Mouse (Mus musculus): ENCODE measurements around the gene Ccdc124. TPM values are rescaled to one million over a fixed set of nuclear protein-coding genes. Genes with fewer than 3 reads are reported as not detected.
"Not testable (repeated sequence)": the region's sequence is repeated elsewhere in the genome, so short reads cannot be mapped to it uniquely, and the experiment has no call there.

Gene Ccdc124
- polyA plus RNA-seq, 1 experiment from 2014 or later = 182 TPM

GRCm38 (mm10) chr8:70827796-70828195 is 45.9 kb downstream of the Ccdc124 start:
- WGBS = 94% methylated on average over 1 of the region's 1 CpGs
- Histone ChIP-seq H3K27me3 (ENCODE audit: control insufficient read depth, insufficient read depth, low read depth, low read length) (no peaks in the 10 kb centered on the region), H3K4me3 (ENCODE audit: low read depth, low read length) (no peak overlapping the region), H3K9me3 (replicated peaks; ENCODE audit: control insufficient read depth, low read length, poor library complexity, severe bottlenecking) (no peaks in the 10 kb centered on the region), H3K4me2 (ENCODE audit: low read length) (no peak overlapping the region), H3K27ac (ENCODE audit: low read length) (no peak overlapping the region), H3K4me1 (ENCODE audit: control insufficient read depth, insufficient read depth, low read length) (no peaks in the 10 kb centered on the region), H3K36me3 (ENCODE audit: control insufficient read depth, insufficient read depth, low read length) (no peaks in the 10 kb centered on the region), H3K9ac (ENCODE audit: low read depth, low read length) (no peak overlapping the region)
- ATAC-seq = no peak

- Histone ChIP-seq H3K9ac (ENCODE audit: low read depth, low read length) (no peak overlapping the region), H3K4me3 (ENCODE audit: low read depth, low read length) (no peak overlapping the region), H3K9me3 (replicated peaks; ENCODE audit: control insufficient read depth, low read length, poor library complexity, severe bottlenecking) (no peaks in the 10 kb centered on the region), H3K27me3 (ENCODE audit: control insufficient read depth, insufficient read depth, low read depth, low read length) (no peaks in the 10 kb centered on the region), H3K4me1 (ENCODE audit: control insufficient read depth, insufficient read depth, low read length) (no peaks in the 10 kb centered on the region), H3K4me2 (ENCODE audit: low read length) (no peak overlapping the region), H3K36me3 (ENCODE audit: control insufficient read depth, insufficient read depth, low read length) (no peaks in the 10 kb centered on the region), H3K27ac (ENCODE audit: low read length) (no peak overlapping the region)
- WGBS = 91% methylated on average over 2 of the region's 2 CpGs
- ATAC-seq = no peak
Measured at GRCm38 (mm10) chr8:70827010-70827409, 46.7 kb downstream of the Ccdc124 start.

GRCm38 (mm10) chr8:70825816-70826215 is 47.9 kb downstream of the Ccdc124 start:
- H3K27ac ChIP-seq (ENCODE audit: low read length) = no peak overlapping the region
- H3K36me3 ChIP-seq (ENCODE audit: control insufficient read depth, insufficient read depth, low read length) = no peaks in the 10 kb centered on the region
- H3K9ac ChIP-seq (ENCODE audit: low read depth, low read length) = no peak overlapping the region
- no peaks in the 10 kb centered on the region for H3K9me3 ChIP-seq (replicated peaks; ENCODE audit: control insufficient read depth, low read length, poor library complexity, severe bottlenecking)
- WGBS = 83% methylated on average over 8 of the region's 8 CpGs
- ATAC-seq = no peak
- no peak overlapping the region for H3K4me3 ChIP-seq (ENCODE audit: low read depth, low read length)
- peaks cover 2% of the 10 kb centered on the region for H3K27me3 ChIP-seq (ENCODE audit: control insufficient read depth, insufficient read depth, low read depth, low read length)
- no peaks in the 10 kb centered on the region for H3K4me1 ChIP-seq (ENCODE audit: control insufficient read depth, insufficient read depth, low read length)
- H3K4me2 ChIP-seq (ENCODE audit: low read length) = no peak overlapping the region

GRCm38 (mm10) chr8:70823802-70824201 is 49.9 kb downstream of the Ccdc124 start:
- Histone ChIP-seq H3K4me1 (ENCODE audit: control insufficient read depth, insufficient read depth, low read length) (no peaks in the 10 kb centered on the region), H3K9ac (ENCODE audit: low read depth, low read length) (no peak overlapping the region), H3K27me3 (ENCODE audit: control insufficient read depth, insufficient read depth, low read depth, low read length) (peaks cover 19% of the 10 kb centered on the region), H3K9me3 (replicated peaks; ENCODE audit: control insufficient read depth, low read length, poor library complexity, severe bottlenecking) (no peaks in the 10 kb centered on the region; the same call in 1 of the 2 replicates), H3K36me3 (ENCODE audit: control insufficient read depth, insufficient read depth, low read length) (no peaks in the 10 kb centered on the region), H3K27ac (ENCODE audit: low read length) (no peak overlapping the region), H3K4me3 (ENCODE audit: low read depth, low read length) (no peak overlapping the region), H3K4me2 (ENCODE audit: low read length) (no peak overlapping the region)
- no peak for ATAC-seq
- WGBS = 87% methylated on average over 7 of the region's 7 CpGs

GRCm38 (mm10) chr8:70822594-70822993 is 51.1 kb downstream of the Ccdc124 start:
- not testable (repeated sequence) for H3K27ac ChIP-seq (ENCODE audit: low read length); H3K9me3 ChIP-seq (replicated peaks; ENCODE audit: control insufficient read depth, low read length, poor library complexity, severe bottlenecking); H3K4me2 ChIP-seq (ENCODE audit: low read length); ATAC-seq; H3K4me1 ChIP-seq (ENCODE audit: control insufficient read depth, insufficient read depth, low read length); H3K36me3 ChIP-seq (ENCODE audit: control insufficient read depth, insufficient read depth, low read length); H3K4me3 ChIP-seq (ENCODE audit: low read depth, low read length); H3K9ac ChIP-seq (ENCODE audit: low read depth, low read length)
- peaks cover 19% of the 10 kb centered on the region for H3K27me3 ChIP-seq (ENCODE audit: control insufficient read depth, insufficient read depth, low read depth, low read length)
- 86% methylated on average over 3 of the region's 3 CpGs for WGBS

GRCm38 (mm10) chr8:70821992-70822391 is 51.7 kb downstream of the Ccdc124 start:
- no peaks in the 10 kb centered on the region; the same call in 1 of the 2 replicates for H3K9me3 ChIP-seq (replicated peaks; ENCODE audit: control insufficient read depth, low read length, poor library complexity, severe bottlenecking)
- H3K36me3 ChIP-seq (ENCODE audit: control insufficient read depth, insufficient read depth, low read length) = no peaks in the 10 kb centered on the region
- no peak overlapping the region for H3K4me2 ChIP-seq (ENCODE audit: low read length)
- ATAC-seq = no peak
- H3K9ac ChIP-seq (ENCODE audit: low read depth, low read length) = no peak overlapping the region
- peaks cover 22% of the 10 kb centered on the region for H3K27me3 ChIP-seq (ENCODE audit: control insufficient read depth, insufficient read depth, low read depth, low read length)
- no peak overlapping the region for H3K4me3 ChIP-seq (ENCODE audit: low read depth, low read length)
- WGBS = 50% methylated on average over 11 of the region's 11 CpGs
- H3K27ac ChIP-seq (ENCODE audit: low read length) = no peak overlapping the region
- H3K4me1 ChIP-seq (ENCODE audit: control insufficient read depth, insufficient read depth, low read length) = no peaks in the 10 kb centered on the region

- Histone ChIP-seq H3K9me3 (replicated peaks; ENCODE audit: control insufficient read depth, low read length, poor library complexity, severe bottlenecking) (no peaks in the 10 kb centered on the region; the same call in 1 of the 2 replicates), H3K4me1 (ENCODE audit: control insufficient read depth, insufficient read depth, low read length) (no peaks in the 10 kb centered on the region), H3K4me3 (ENCODE audit: low read depth, low read length) (no peak overlapping the region), H3K36me3 (ENCODE audit: control insufficient read depth, insufficient read depth, low read length) (no peaks in the 10 kb centered on the region), H3K4me2 (ENCODE audit: low read length) (no peak overlapping the region), H3K9ac (ENCODE audit: low read depth, low read length) (no peak overlapping the region), H3K27ac (ENCODE audit: low read length) (no peak overlapping the region), H3K27me3 (ENCODE audit: control insufficient read depth, insufficient read depth, low read depth, low read length) (peaks cover 22% of the 10 kb centered on the region)
- no peak for ATAC-seq
- WGBS = 17% methylated on average over 30 of the region's 30 CpGs
Measured at GRCm38 (mm10) chr8:70821399-70821962, 52.3 kb downstream of the Ccdc124 start.

- peaks cover 27% of the 10 kb centered on the region for H3K27me3 ChIP-seq (ENCODE audit: control insufficient read depth, insufficient read depth, low read depth, low read length)
- WGBS = 4% methylated on average over 30 of the region's 31 CpGs
- no peak overlapping the region for H3K4me3 ChIP-seq (ENCODE audit: low read depth, low read length)
- no peak; the same call in 1 of the 2 replicates for ATAC-seq
- no peak overlapping the region for H3K4me2 ChIP-seq (ENCODE audit: low read length)
- H3K9me3 ChIP-seq (replicated peaks; ENCODE audit: control insufficient read depth, low read length, poor library complexity, severe bottlenecking) = no peaks in the 10 kb centered on the region; the same call in 1 of the 2 replicates
- no peak overlapping the region for H3K9ac ChIP-seq (ENCODE audit: low read depth, low read length)
- H3K4me1 ChIP-seq (ENCODE audit: control insufficient read depth, insufficient read depth, low read length) = no peaks in the 10 kb centered on the region
- no peaks in the 10 kb centered on the region for H3K36me3 ChIP-seq (ENCODE audit: control insufficient read depth, insufficient read depth, low read length)
- H3K27ac ChIP-seq (ENCODE audit: low read length) = no peak overlapping the region
Measured at GRCm38 (mm10) chr8:70820101-70820935, 53.4 kb downstream of the Ccdc124 start.
